Mouse (Mus musculus): Measurements from ENCODE around the gene Olfr414. TPM values are rescaled to one million over a fixed set of nuclear protein-coding genes. Genes with fewer than 3 reads are reported as not detected.

Olfr414 gene
- polyA plus RNA-seq (2012; rRNA removed) = not detected in 2 replicates

DNA sequence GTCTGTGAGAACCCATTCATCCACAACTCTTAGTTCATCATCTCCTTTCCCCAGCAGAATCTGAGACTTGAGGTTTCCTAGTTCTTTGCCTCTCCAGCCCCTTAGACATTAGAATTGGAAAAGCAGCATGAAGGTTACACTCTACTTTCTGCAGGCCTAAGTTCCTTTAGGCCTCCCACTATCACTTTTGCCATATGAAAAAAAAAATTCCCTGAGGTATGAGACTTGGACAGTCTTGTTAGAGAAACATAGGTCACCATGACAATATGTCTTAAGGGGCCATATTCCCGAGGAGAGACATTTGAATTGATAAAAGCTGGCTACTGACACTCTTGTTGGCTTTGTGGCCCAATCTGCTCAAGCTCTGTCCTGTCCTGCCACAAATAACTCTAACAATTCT, at the start of gene Olfr414:
Gene Olfr414 (plus strand): TSS at position 301 of the 400 bp plus-strand sequence.
- DNase-seq (ENCODE audit: low spot score) = no peak

GRCm38 (mm10) chr1:174390746-174391145, 33.1 kb upstream of the Olfr414 start, which contains the start of gene Olfr248:
Gene Olfr248 (plus strand): TSS chr1:174391046.
- no peak for DNase-seq (ENCODE audit: low spot score)

- no peak for DNase-seq (ENCODE audit: low spot score)
Observed at GRCm38 (mm10) chr1:174422959-174423358, 905 bp upstream of the Olfr414 start.

DNA sequence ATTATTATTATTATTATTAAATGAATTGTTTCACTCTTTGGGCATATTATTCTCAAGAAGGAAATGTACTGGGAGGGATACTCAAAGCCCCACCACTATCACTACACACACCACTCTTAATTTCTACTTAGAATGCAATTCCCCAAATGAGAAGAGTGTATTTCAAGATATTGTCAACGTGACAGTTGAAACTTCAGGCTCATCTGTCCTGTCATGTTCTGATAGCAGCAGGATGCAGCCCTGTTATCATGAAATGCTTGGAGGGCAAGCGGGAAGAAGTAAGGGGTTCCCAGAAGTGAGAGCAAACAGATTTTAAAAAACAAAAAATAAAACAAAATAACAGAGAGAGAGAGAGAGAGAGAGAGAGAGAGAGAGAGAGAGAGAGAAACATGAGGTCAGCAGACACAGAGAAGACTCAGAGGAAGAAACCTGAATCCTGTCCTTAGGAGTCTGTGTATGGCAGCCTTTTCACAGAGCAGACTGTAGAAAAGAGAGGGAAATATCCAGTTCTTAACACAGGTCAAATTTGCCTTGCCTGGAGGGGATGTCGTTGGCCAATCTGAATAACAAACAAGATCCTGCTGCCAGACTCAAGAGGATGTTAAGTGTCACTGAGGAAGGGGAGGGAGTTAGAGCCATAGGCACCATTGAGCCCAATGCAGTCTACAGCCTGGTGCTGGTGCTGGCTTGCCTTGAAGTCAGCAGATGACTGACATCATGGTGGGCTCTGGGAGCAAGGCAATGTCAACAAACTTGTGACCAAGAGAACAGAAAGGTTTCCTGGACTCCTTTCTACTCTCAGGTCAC, 2.5 kb downstream of the Olfr414 start:
- DNase-seq (ENCODE audit: low spot score) = no peak

DNA sequence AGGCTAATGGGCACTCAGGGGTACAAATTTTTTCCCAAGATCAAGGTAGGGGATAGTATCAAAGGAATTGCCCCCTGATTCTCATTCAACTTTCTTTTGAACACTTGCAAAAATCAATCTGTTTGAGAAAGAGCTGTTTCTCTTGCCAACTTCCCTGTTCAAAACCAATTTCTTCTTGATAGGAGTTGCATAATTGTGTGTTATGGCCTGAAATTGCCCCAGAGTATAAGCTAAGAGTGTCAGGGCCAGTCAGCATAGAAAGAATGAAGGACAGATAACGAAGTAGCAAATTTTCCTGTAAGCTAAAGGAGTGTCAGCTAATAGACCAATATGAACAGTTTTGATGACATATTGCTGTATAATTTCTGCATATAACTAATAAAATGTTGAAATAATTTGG, 3.5 kb downstream of the Olfr414 start:
- DNase-seq (ENCODE audit: low spot score) = no peak

DNA sequence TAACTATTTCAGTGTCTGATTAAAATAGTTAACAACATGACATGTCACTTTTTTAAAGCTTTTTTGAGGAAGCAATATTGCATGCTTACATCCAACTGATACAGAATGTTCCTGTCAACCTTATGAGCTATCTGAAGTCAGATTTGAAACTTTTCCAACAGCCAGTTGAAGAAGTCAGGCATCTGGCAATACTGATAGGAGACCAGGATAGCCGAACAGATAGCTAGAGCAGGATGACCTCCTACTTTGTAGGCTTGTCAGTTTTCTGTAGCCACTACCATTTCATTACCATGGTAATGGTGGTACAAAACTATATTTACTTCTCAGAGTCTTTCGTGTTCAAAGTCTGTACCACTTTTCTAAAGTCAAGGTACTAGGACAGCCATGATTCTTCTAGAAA, 4.5 kb downstream of the Olfr414 start:
- DNase-seq (ENCODE audit: low spot score) = no peak

DNA sequence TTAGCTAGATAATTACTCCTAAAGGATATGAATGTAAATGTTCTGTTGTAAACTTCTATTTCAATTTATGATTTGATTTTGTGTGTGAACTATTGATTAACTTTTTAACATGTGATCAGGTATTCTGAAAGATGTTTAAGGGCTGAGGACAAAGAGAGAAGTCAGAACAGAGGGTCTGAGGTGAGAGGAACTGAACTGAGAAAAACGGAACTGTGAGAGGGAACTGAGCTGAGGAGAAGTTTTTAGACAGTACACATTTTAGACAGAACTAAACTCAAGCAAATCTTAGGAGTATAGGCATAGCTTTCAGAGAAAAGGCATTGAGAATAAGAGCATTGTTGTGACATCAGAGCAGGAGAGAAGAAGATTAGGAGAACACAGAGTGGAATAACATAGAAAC, 10.3 kb downstream of the Olfr414 start:
- no peak for DNase-seq (ENCODE audit: low spot score)

GRCm38 (mm10) chr1:174441782-174442181, 17.9 kb downstream of the Olfr414 start, which contains the start of gene Olfr220:
Gene Olfr220 (plus strand): TSS chr1:174442082.
- no peak for DNase-seq (ENCODE audit: low spot score)

DNA sequence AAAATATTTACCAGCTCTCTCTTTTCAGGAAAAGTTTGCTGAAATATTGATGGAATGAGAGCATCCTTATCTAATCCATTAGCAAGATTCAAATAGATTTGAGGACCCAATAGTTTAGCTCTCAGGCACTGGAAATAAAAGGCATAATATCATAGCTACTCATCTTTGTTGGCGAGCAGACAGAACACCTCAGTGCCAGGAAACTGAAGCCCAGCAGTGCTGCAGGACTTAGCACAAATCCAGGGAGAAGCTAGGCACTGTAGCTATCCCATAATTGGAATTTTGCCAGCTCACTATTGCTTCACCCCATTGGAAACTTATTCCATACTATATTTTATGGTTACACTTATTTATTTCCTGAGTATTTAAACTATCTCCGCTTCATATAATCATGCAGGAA, 31.2 kb downstream of the Olfr414 start:
- DNase-seq (ENCODE audit: low spot score) = no peak

DNA sequence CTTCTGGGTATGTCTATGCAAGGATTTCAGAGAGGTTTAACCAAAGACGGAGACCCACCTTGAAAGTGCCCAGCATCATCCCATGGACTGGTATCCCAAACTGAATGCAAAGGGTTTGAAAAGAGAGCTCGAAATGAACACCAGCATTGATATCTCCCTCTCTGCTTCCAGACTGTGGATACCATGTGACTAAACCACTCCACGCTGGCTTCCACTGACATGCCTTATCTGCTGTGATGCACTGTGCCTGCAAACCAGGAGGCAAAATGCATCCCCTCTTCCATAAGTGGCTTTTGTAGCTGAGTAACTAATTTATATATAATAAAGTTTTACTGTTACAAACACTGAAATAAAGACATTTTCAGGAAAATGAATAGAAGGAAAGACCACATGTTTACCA, 41.5 kb downstream of the Olfr414 start:
- no peak for DNase-seq (ENCODE audit: low spot score)

GRCm38 (mm10) chr1:174466240-174466639, 42.4 kb downstream of the Olfr414 start:
- no peak for DNase-seq (ENCODE audit: low spot score)

DNA sequence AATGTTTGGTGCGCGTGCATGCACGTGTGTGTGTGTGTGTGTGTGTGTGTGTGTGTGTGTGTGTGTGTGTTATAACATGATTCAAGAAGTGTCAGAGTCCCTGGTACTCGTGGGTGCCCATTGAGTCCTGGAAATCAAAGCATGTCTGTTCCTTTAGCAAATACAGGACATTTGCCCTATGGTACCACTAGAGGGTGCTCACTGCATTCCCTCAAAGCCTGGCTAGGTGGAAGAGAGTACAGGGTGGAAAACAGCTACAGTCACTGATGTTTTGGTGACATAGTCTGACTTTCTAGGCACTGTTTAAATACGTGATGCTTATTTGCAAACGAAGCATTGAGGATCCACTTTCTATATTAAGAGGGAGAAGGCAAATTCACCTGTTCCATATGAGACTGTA, 45.9 kb downstream of the Olfr414 start:
- DNase-seq (ENCODE audit: low spot score) = no peak

DNA sequence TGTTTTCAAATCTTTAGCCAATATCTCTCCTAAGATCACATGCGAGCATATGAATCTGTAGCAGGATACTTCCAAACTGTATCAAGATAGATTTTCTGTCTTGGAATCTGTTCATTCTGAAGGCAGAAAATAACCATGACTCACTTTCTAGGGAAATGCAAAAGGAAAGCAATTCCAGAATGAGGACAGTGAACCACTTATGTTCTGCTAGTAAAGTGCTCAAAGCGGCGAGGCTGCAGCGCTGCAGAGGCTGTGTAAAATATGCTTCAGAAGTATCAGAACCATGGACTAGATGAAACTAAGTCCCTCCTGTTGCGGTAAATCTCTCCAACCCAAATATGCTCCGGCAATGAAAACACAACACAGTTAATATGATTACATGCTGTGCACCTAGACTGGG, 58.7 kb downstream of the Olfr414 start:
- no peak for DNase-seq (ENCODE audit: low spot score)

Other genes starting within 250 kb of the Olfr414 start
- not detected in 2 replicates for gene Olfr419, start 172.0 kb upstream of the Olfr414 start, polyA plus RNA-seq (2012; rRNA removed)
- gene Mptx1, start 93.5 kb upstream of the Olfr414 start, polyA plus RNA-seq (2012; rRNA removed) = not detected in 2 replicates
- gene Olfr417, start 58.9 kb upstream of the Olfr414 start, polyA plus RNA-seq (2012; rRNA removed) = not detected in 2 replicates
- gene Olfr248, start 33.0 kb upstream of the Olfr414 start, polyA plus RNA-seq (2012; rRNA removed) = not detected in 2 replicates
- gene Olfr220, start 18.0 kb downstream of the Olfr414 start, polyA plus RNA-seq (2012; rRNA removed) = not detected in 2 replicates
- 0.04 and 0.09 TPM in 2 replicates for gene Fmn2, start 77.8 kb downstream of the Olfr414 start, polyA plus RNA-seq (2012; rRNA removed)

Data from urinary bladder, adult 2 months (tissue).